Mouse (Mus musculus): ENCODE data around the gene Nmral1. TPM values are rescaled to one million over a fixed set of nuclear protein-coding genes. Genes with fewer than 3 reads are reported as not detected.
A peak's percentile ranks its signal among the peaks of the same experiment; 100 is the strongest.

Nmral1 gene
- polyA plus RNA-seq (2015; fragmentation: Nextera tagmentation; extraction: Ambion mirVana), result 20.4 and 24.1 TPM in 2 replicates

GRCm38 (mm10) chr16:4718753-4719518, at the start of gene Nmral1:
Nmral1 (minus strand) TSS chr16:4719356.
- Histone ChIP-seq H3K9me3 (ENCODE audit: low read length) (no peaks in the 10 kb centered on the region), H3K27ac (ENCODE audit: low read depth) (peak within 1 kb of the TSS; percentile 67), H3K4me1 (ENCODE audit: insufficient read depth) (peaks cover 22% of the 10 kb centered on the region), H3K4me2 (ENCODE audit: low read depth, low read length) (peak within 1 kb of the TSS; percentile 80), H3K27me3 (ENCODE audit: insufficient read depth, low read length) (no peaks in the 10 kb centered on the region), H3K9ac (replicated peaks) (peak within 1 kb of the TSS; percentile 81), H3K4me3 (ENCODE audit: low read depth, low read length) (peak within 1 kb of the TSS; percentile 79), H3K36me3 (replicated peaks; ENCODE audit: insufficient read depth, low read length) (peaks cover 12% of the 10 kb centered on the region)
- DNase-seq (peak; percentile 80), ATAC-seq (peak; percentile 84)
- 0 out of 2 replicates have a peak, but pooled peaks have one; percentile 1 for TF ChIP-seq CTCF (IDR thresholded peaks at IDR 0.05; ENCODE audit: low read depth)
- 0 out of 2 replicates have a peak, but pooled peaks have one; percentile 36 for TF ChIP-seq EP300 (IDR thresholded peaks at IDR 0.05; ENCODE audit: low read depth)
- 16% methylated on average over 33 of the region's 33 CpGs for WGBS (ENCODE audit: insufficient replicate concordance)

- Histone ChIP-seq H3K4me3 (ENCODE audit: low read depth, low read length) (no peak overlapping the region), H3K27ac (ENCODE audit: low read depth) (no peak overlapping the region), H3K27me3 (ENCODE audit: insufficient read depth, low read length) (no peaks in the 10 kb centered on the region), H3K9ac (replicated peaks) (no peak overlapping the region), H3K4me2 (ENCODE audit: low read depth, low read length) (no peak overlapping the region), H3K36me3 (replicated peaks; ENCODE audit: insufficient read depth, low read length) (peaks cover 63% of the 10 kb centered on the region), H3K9me3 (ENCODE audit: low read length) (no peaks in the 10 kb centered on the region), H3K4me1 (ENCODE audit: insufficient read depth) (peaks cover 7% of the 10 kb centered on the region)
- no peak for TF ChIP-seq CTCF (IDR thresholded peaks at IDR 0.05; ENCODE audit: low read depth)
- no peak for TF ChIP-seq EP300 (IDR thresholded peaks at IDR 0.05; ENCODE audit: low read depth)
- DNase-seq (no peak), ATAC-seq (no peak)
- WGBS (ENCODE audit: insufficient replicate concordance), result 84% methylated on average over 5 of the region's 5 CpGs
Measured at GRCm38 (mm10) chr16:4768719-4769118, 49.6 kb upstream of the Nmral1 start.

GRCm38 (mm10) chr16:4767012-4767790, 48.0 kb upstream of the Nmral1 start:
- Histone ChIP-seq H3K4me1 (ENCODE audit: insufficient read depth) (no peaks in the 10 kb centered on the region; the same call in 1 of the 2 replicates), H3K27ac (ENCODE audit: low read depth) (no peak overlapping the region), H3K9me3 (ENCODE audit: low read length) (no peaks in the 10 kb centered on the region), H3K4me2 (ENCODE audit: low read depth, low read length) (no peak overlapping the region), H3K4me3 (ENCODE audit: low read depth, low read length) (no peak overlapping the region), H3K9ac (replicated peaks) (no peak overlapping the region), H3K27me3 (ENCODE audit: insufficient read depth, low read length) (no peaks in the 10 kb centered on the region), H3K36me3 (replicated peaks; ENCODE audit: insufficient read depth, low read length) (peaks cover 71% of the 10 kb centered on the region)
- WGBS (ENCODE audit: insufficient replicate concordance), result 76% methylated on average over 6 of the region's 6 CpGs
- ATAC-seq, result no peak
- DNase-seq, result no peak
- TF ChIP-seq EP300 (IDR thresholded peaks at IDR 0.05; ENCODE audit: low read depth) (no peak), CTCF (IDR thresholded peaks at IDR 0.05; ENCODE audit: low read depth) (no peak)

- Histone ChIP-seq H3K27ac (ENCODE audit: low read depth) (peak overlapping the region; percentile 34; the same call in 1 of the 2 replicates), H3K4me3 (ENCODE audit: low read depth, low read length) (no peak overlapping the region), H3K9ac (replicated peaks) (no peak overlapping the region), H3K4me1 (ENCODE audit: insufficient read depth) (no peaks in the 10 kb centered on the region), H3K36me3 (replicated peaks; ENCODE audit: insufficient read depth, low read length) (peaks cover 69% of the 10 kb centered on the region), H3K4me2 (ENCODE audit: low read depth, low read length) (no peak overlapping the region), H3K27me3 (ENCODE audit: insufficient read depth, low read length) (no peaks in the 10 kb centered on the region), H3K9me3 (ENCODE audit: low read length) (no peaks in the 10 kb centered on the region)
- ATAC-seq (peak; percentile 47), DNase-seq (no peak)
- 69% methylated on average over 2 of the region's 2 CpGs for WGBS (ENCODE audit: insufficient replicate concordance)
- TF ChIP-seq EP300 (IDR thresholded peaks at IDR 0.05; ENCODE audit: low read depth) (no peak), CTCF (IDR thresholded peaks at IDR 0.05; ENCODE audit: low read depth) (peak; percentile 24; the same call in 1 of the 2 replicates)
Measured at GRCm38 (mm10) chr16:4765852-4766251, 46.7 kb upstream of the Nmral1 start.

- 34% methylated on average over 2 of the region's 2 CpGs for WGBS (ENCODE audit: insufficient replicate concordance)
- no peak overlapping the region for H3K4me2 ChIP-seq (ENCODE audit: low read depth, low read length)
- no peak overlapping the region for H3K4me3 ChIP-seq (ENCODE audit: low read depth, low read length)
- peak; percentile 57 for ATAC-seq
- H3K27me3 ChIP-seq (ENCODE audit: insufficient read depth, low read length), result no peaks in the 10 kb centered on the region
- H3K27ac ChIP-seq (ENCODE audit: low read depth), result no peak overlapping the region
- TF ChIP-seq EP300 (IDR thresholded peaks at IDR 0.05; ENCODE audit: low read depth) (no peak), CTCF (IDR thresholded peaks at IDR 0.05; ENCODE audit: low read depth) (peak; percentile 74)
- no peak for DNase-seq
- H3K36me3 ChIP-seq (replicated peaks; ENCODE audit: insufficient read depth, low read length), result peaks cover 47% of the 10 kb centered on the region
- H3K9me3 ChIP-seq (ENCODE audit: low read length), result no peaks in the 10 kb centered on the region
- H3K4me1 ChIP-seq (ENCODE audit: insufficient read depth), result no peaks in the 10 kb centered on the region
- no peak overlapping the region for H3K9ac ChIP-seq (replicated peaks)
Measured at GRCm38 (mm10) chr16:4763276-4763675, 44.1 kb upstream of the Nmral1 start.

- Histone ChIP-seq H3K4me3 (ENCODE audit: low read depth, low read length) (no peak overlapping the region), H3K27ac (ENCODE audit: low read depth) (no peak overlapping the region), H3K27me3 (ENCODE audit: insufficient read depth, low read length) (no peaks in the 10 kb centered on the region), H3K4me1 (ENCODE audit: insufficient read depth) (0 out of 2 replicates have a peak, but pooled peaks cover 3% of the 10 kb centered on the region), H3K9me3 (ENCODE audit: low read length) (no peaks in the 10 kb centered on the region), H3K9ac (replicated peaks) (no peak overlapping the region), H3K4me2 (ENCODE audit: low read depth, low read length) (no peak overlapping the region), H3K36me3 (replicated peaks; ENCODE audit: insufficient read depth, low read length) (peaks cover 39% of the 10 kb centered on the region)
- TF ChIP-seq EP300 (IDR thresholded peaks at IDR 0.05; ENCODE audit: low read depth) (no peak), CTCF (IDR thresholded peaks at IDR 0.05; ENCODE audit: low read depth) (no peak)
- DNase-seq (no peak), ATAC-seq (no peak)
- WGBS (ENCODE audit: insufficient replicate concordance), result 94% methylated on average over 4 of the region's 4 CpGs
Measured at GRCm38 (mm10) chr16:4762437-4762836, 43.3 kb upstream of the Nmral1 start.
